Mouse (Mus musculus) embryonic facial prominence, embryonic 11.5 days (tissue): Measurements from ENCODE around the gene Auts2. TPM values are rescaled to one million over a fixed set of nuclear protein-coding genes. Genes with fewer than 3 reads are reported as not detected.

ENCODE experiments used
- ATAC-seq: fragments of 200-750 bp; cut with Nextera tagmentation; replicated peaks from 2 replicates; pipeline ENCODE4 v1.8.0; 2017; ENCODE audit warnings: low read depth; ENCODE audit not compliant: insufficient number of reproducible peaks, low FRiP score, low TSS enrichment
- DNase-seq: peaks from one replicate; pipeline ENCODE4 v3.0.0-alpha.2; 2015; ENCODE audit warnings: low spot score
- H3K27ac ChIP-seq: fragments of 300-500 bp; sonication (generic); replicated peaks from 2 replicates; pipeline ENCODE4 v1.5.1; 2014; ENCODE audit warnings: mild to moderate bottlenecking, low read depth, low read length, control low read depth
- H3K27me3 ChIP-seq: fragments of 300-500 bp; sonication (generic); 2 replicates; pipeline ENCODE4 v1.6.1; 2014; ENCODE audit warnings: mild to moderate bottlenecking, low read length, moderate library complexity, mixed read lengths; ENCODE audit not compliant: control insufficient read depth, insufficient read depth
- H3K36me3 ChIP-seq: fragments of 300-500 bp; sonication (generic); replicated peaks from 2 replicates; pipeline ENCODE4 v1.6.1; 2014; ENCODE audit warnings: low read depth, mild to moderate bottlenecking, low read length, moderate library complexity, mixed read lengths; ENCODE audit not compliant: control insufficient read depth, insufficient read depth
- H3K4me1 ChIP-seq: fragments of 300-500 bp; sonication (generic); 2 replicates; pipeline ENCODE4 v1.6.1; 2014; ENCODE audit warnings: low read length, mixed read lengths; ENCODE audit not compliant: control insufficient read depth, insufficient read depth
- H3K4me2 ChIP-seq: fragments of 300-500 bp; sonication (generic); 2 replicates; pipeline ENCODE4 v1.6.1; 2014; ENCODE audit warnings: low read depth, mild to moderate bottlenecking, control low read depth, low read length, moderate library complexity
- H3K4me3 ChIP-seq: fragments of 300-500 bp; sonication (generic); 2 replicates; pipeline ENCODE4 v1.5.1; 2014; ENCODE audit warnings: low read depth, low read length, control low read depth
- H3K9ac ChIP-seq: fragments of 300-500 bp; sonication (generic); replicated peaks from 2 replicates; pipeline ENCODE4 v1.6.1; 2014; ENCODE audit warnings: mild to moderate bottlenecking, control low read depth, low read length
- H3K9me3 ChIP-seq: fragments of 300-500 bp; sonication (generic); replicated peaks from 2 replicates; pipeline ENCODE4 v1.6.1; 2016; ENCODE audit warnings: mild to moderate bottlenecking, low read length, inconsistent platforms, mixed read lengths; ENCODE audit not compliant: control insufficient read depth
- WGBS: fragments of 180-500 bp; shearing (Covaris S2); extraction: QIAGEN DNeasy Blood & Tissue Kit; methylation state at CpG from one replicate; pipeline ENCODE4 v1.1.7; 2014; 5-methylcytosine and 5-hydroxymethylcytosine counted together
- polyA plus RNA-seq: library from polyadenylated mRNA; unstranded; fragments of >200 nt; fragmentation: Nextera tagmentation; extraction: Ambion mirVana; gene quantifications from 2 replicates; pipeline ENCODE4 v1.2.1, GENCODE M21; 2014

Gene Auts2
- polyA plus RNA-seq, 1 experiment from 2014 or later: 30.5 TPM

DNA sequence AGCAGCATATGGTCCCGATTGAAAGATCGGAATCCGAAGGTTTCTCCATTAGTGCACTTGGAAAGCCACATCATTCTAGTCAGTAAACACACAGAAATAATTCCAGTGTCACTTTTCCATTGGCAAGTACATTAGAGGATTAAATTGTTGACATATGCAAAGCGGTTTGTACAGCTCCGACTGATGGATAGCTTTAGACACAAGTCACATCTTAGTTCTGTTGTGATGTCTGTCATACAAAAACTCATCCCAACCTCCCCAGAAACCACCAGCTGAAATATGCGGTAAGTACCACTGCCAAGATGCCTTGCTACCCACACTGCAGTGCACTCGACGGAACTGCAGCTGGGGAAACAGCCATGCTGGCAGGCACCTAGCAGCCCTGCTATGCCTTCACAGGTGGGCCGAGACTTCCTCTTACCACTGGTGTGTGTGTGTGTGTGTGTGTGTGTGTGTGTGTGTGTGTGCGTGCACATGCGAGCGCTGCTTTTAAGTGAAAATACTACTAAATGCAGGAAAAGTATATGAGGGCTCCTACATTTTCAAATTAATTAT lies 322.7 kb downstream of the Auts2 start:
- H3K4me3 ChIP-seq: no peak overlapping the region
- 80% methylated on average over 12 of the region's 12 CpGs for WGBS
- H3K4me1 ChIP-seq: 0 out of 2 replicates have a peak, but pooled peaks cover 3% of the 10 kb centered on the region
- H3K4me2 ChIP-seq: no peak overlapping the region
- H3K36me3 ChIP-seq: no peaks in the 10 kb centered on the region
- H3K9ac ChIP-seq: no peak overlapping the region
- no peaks in the 10 kb centered on the region for H3K27me3 ChIP-seq
- ATAC-seq (no peak), DNase-seq (no peak)
- no peak overlapping the region for H3K27ac ChIP-seq
- H3K9me3 ChIP-seq: no peaks in the 10 kb centered on the region

DNA sequence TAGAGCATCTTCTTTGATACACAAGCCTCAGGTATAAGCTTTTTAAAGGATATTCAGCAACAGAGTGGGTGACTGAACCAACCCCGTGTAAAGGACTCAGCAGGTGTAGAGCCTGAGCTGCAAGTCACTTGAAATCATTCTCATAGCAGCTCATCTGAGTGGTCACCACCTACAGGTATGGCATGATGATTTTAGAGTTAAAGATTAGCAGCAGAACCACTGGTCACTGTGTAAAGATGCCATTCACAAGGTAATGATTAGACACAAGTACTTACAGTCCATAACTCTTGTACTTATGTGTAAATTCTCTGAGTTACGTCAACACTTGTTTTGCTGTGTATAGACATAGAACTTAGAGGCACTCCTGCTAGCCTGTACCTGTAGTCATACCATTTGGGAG lies 327.0 kb downstream of the Auts2 start:
- 0 out of 2 replicates have a peak, but pooled peaks cover 3% of the 10 kb centered on the region for H3K4me1 ChIP-seq
- H3K27me3 ChIP-seq: no peaks in the 10 kb centered on the region
- H3K9ac ChIP-seq: no peak overlapping the region
- H3K4me2 ChIP-seq: no peak overlapping the region
- no peak overlapping the region for H3K4me3 ChIP-seq
- no peak for ATAC-seq
- no peak for DNase-seq
- H3K27ac ChIP-seq: no peak overlapping the region
- H3K36me3 ChIP-seq: no peaks in the 10 kb centered on the region
- no peaks in the 10 kb centered on the region for H3K9me3 ChIP-seq
- 96% methylated on average over 2 of the region's 2 CpGs for WGBS

DNA sequence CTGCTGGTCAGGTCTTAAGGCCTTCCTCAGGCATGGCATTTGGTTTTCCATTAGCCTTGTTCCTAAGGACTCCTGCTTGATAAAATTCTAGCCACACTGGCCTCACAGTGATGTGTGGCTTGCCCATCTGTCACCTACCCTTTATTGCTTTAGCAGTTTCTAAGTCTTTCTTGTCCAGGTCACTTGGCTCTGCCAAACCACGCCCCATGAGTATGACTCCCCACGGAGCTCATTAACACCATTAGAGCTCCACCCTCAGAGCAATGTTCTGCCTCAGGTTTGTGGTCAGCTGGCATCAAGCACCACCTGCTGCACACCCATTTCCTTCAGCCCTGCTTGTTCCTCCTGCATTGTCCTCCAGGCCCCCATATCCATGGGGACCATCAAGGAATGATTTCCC lies 330.7 kb downstream of the Auts2 start:
- 81% methylated on average over 2 of the region's 2 CpGs for WGBS
- no peak overlapping the region for H3K9ac ChIP-seq
- H3K4me3 ChIP-seq: no peak overlapping the region
- ATAC-seq (no peak), DNase-seq (no peak)
- H3K36me3 ChIP-seq: no peaks in the 10 kb centered on the region
- H3K27me3 ChIP-seq: no peaks in the 10 kb centered on the region
- no peak overlapping the region for H3K27ac ChIP-seq
- H3K4me2 ChIP-seq: no peak overlapping the region
- no peaks in the 10 kb centered on the region for H3K9me3 ChIP-seq
- H3K4me1 ChIP-seq: 0 out of 2 replicates have a peak, but pooled peaks cover 3% of the 10 kb centered on the region

DNA sequence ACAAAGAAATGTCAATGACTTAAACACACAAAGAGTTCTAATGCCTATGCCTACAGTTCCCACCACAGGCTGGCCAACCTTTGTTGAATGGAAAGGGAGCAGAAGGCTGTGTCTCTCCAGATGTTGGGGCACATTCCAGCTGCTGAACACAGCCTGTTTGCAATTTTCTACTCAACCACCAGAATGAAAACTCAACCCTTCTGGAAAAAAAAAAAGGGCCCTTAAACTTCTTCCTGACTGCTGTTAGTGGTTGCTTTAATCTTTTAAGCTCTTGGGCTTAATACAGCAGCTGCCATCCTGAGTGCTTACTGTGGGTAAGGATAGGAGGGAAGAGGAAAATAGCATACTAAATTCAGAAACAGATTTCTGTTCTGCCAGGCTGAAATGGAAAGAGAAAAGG lies 333.4 kb downstream of the Auts2 start:
- H3K36me3 ChIP-seq: no peaks in the 10 kb centered on the region
- DNase-seq (peak; percentile 75), ATAC-seq (no peak)
- H3K9me3 ChIP-seq: no peaks in the 10 kb centered on the region
- no peak overlapping the region for H3K4me2 ChIP-seq
- H3K4me1 ChIP-seq: no peaks in the 10 kb centered on the region
- H3K9ac ChIP-seq: no peak overlapping the region
- H3K27ac ChIP-seq: peak overlapping the region; percentile 29; the same call in 1 of the 2 replicates
- no peak overlapping the region for H3K4me3 ChIP-seq
- no peaks in the 10 kb centered on the region for H3K27me3 ChIP-seq

DNA sequence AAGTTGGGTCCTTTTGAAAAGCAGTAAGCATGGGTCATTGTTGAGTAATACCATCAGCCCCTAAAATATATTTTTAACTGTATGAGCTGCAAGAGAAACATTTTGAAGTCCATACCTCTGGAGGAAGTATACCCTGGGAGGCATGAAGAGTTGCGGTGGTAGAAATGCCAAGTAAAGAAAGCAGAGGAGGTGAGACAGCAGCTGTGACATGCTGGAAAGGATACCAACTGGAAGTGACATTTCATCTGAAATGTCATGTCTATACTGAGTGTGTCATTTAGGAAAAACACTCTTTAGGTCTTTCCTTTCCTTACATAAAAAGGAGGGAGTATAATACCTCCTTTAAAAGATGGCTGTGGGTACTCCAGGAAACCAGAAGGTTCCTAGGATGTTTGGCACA lies 336.9 kb downstream of the Auts2 start:
- DNase-seq: no peak
- no peaks in the 10 kb centered on the region for H3K36me3 ChIP-seq
- no peak overlapping the region for H3K4me2 ChIP-seq
- ATAC-seq: no peak
- no peaks in the 10 kb centered on the region for H3K9me3 ChIP-seq
- WGBS: 92% methylated on average over 1 of the region's 1 CpGs
- no peak overlapping the region for H3K9ac ChIP-seq
- H3K4me1 ChIP-seq: no peaks in the 10 kb centered on the region
- no peak overlapping the region for H3K4me3 ChIP-seq
- H3K27me3 ChIP-seq: no peaks in the 10 kb centered on the region
- no peak overlapping the region for H3K27ac ChIP-seq

DNA sequence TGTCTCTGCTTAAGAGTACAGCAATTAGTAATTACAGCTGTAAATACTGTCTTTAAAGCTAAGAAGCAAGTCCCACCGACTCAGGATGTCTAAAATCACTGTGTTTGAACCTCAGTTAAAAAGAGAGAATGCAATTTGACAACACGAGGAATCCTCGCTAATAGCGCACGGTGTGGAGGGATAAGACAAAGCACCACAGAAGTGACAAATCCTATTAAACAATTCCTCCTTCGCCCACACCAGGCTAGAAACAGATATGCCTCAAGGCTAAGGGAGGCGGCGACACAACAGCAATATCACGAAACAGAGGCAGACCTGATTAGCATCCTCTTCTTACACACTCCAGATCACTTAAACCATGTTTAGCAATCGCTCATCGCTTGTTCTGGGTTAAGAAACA lies 339.3 kb downstream of the Auts2 start:
- DNase-seq (no peak), ATAC-seq (no peak)
- no peaks in the 10 kb centered on the region for H3K4me1 ChIP-seq
- H3K4me2 ChIP-seq: no peak overlapping the region
- H3K4me3 ChIP-seq: no peak overlapping the region
- H3K27ac ChIP-seq: no peak overlapping the region
- no peaks in the 10 kb centered on the region for H3K27me3 ChIP-seq
- H3K9ac ChIP-seq: no peak overlapping the region
- no peaks in the 10 kb centered on the region for H3K9me3 ChIP-seq
- 56% methylated on average over 11 of the region's 11 CpGs for WGBS
- no peaks in the 10 kb centered on the region for H3K36me3 ChIP-seq

DNA sequence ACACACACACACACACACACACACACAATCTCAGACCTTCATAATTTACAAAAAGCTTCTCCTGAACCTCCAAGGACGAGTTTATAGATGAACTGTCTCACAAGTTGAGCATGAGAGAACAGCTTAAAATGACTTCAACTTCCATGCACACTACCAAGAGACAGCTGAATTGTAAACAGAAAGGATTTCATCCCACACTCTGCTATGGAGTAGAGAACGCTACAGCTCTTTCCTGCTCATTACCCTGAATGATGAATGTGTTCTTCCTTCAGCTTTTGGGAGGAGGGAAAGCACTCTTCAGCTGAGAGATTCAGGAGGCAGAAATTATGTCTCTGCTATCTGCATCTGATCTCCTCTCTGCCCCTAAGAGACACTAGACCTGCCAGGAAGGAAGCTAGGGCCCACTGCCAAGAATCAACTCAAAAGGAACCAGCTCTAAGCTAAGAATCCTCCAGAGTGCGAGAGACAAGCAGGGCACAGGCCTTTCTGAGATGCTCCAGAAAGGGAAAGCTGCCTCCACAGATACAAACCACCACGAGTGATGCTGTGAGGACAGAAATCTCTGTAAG lies 342.0 kb downstream of the Auts2 start:
- Histone ChIP-seq H3K9ac (no peak overlapping the region), H3K9me3 (no peaks in the 10 kb centered on the region), H3K27ac (no peak overlapping the region), H3K4me1 (no peaks in the 10 kb centered on the region), H3K4me2 (no peak overlapping the region), H3K27me3 (no peaks in the 10 kb centered on the region), H3K4me3 (no peak overlapping the region), H3K36me3 (no peaks in the 10 kb centered on the region)
- ATAC-seq: no peak
- no peak for DNase-seq
- WGBS: 70% methylated on average over 4 of the region's 4 CpGs

DNA sequence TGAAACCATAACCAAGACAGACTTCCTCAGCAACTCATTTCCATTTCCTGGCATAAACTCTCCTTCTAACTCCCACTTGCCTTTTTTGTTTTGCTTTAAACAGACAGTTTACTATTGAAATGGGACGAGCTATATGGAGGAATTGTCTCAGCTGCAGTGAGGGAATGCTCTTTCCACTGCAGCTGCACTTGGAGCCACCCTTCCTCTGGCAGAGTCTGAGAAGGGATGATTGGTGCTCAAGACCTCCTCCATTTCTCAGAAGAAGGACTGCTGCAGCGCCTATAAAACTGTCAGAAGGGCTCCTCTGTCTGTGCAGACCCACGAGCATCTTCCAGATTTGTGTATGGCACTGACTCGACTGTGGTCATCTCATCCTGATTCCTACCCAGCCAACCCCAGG lies 342.5 kb downstream of the Auts2 start:
- WGBS: 68% methylated on average over 4 of the region's 4 CpGs
- H3K36me3 ChIP-seq: no peaks in the 10 kb centered on the region
- no peak overlapping the region for H3K9ac ChIP-seq
- H3K4me3 ChIP-seq: no peak overlapping the region
- no peak overlapping the region for H3K27ac ChIP-seq
- no peak for ATAC-seq
- no peak overlapping the region for H3K4me2 ChIP-seq
- no peaks in the 10 kb centered on the region for H3K4me1 ChIP-seq
- H3K9me3 ChIP-seq: no peaks in the 10 kb centered on the region
- no peaks in the 10 kb centered on the region for H3K27me3 ChIP-seq
- no peak for DNase-seq
